Mouse (Mus musculus) retina, embryonic 14.5 days (tissue): ENCODE results near the gene Tnfaip8l1.
A peak's percentile ranks its signal among the peaks of the same experiment; 100 is the strongest.

Source experiments
- DNase-seq: peaks from one replicate; pipeline ENCODE4 v3.0.0-alpha.2; 2015; ENCODE audit warnings: low spot score

The Tnfaip8l1 gene

DNA sequence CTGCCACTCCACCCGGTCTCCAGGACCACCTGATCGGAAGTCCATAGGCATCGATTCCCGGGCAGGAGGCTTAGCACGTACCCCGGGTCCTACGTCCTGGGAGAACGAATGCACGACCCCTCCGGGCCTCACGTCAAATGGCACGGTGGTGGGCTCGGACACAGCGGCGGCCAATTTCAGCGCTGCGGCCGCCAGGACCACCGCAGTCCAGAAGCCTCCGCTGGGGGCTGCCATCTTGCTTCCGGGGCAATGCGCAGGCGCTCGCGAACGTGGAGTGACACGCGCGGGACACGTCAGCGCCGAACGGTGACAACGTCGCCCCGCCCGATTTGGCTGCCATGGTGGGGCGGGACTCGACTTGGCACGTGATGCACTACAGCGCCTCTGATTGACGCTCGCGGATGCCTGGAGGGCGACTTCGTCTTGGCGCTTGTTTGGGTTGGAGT lies 21.4 kb downstream of the Tnfaip8l1 start, which contains the start of gene Mydgf:
TSS of gene Mydgf (minus strand) at position 263 of the 446 bp plus-strand sequence.
- DNase-seq = peak; percentile 93

DNA sequence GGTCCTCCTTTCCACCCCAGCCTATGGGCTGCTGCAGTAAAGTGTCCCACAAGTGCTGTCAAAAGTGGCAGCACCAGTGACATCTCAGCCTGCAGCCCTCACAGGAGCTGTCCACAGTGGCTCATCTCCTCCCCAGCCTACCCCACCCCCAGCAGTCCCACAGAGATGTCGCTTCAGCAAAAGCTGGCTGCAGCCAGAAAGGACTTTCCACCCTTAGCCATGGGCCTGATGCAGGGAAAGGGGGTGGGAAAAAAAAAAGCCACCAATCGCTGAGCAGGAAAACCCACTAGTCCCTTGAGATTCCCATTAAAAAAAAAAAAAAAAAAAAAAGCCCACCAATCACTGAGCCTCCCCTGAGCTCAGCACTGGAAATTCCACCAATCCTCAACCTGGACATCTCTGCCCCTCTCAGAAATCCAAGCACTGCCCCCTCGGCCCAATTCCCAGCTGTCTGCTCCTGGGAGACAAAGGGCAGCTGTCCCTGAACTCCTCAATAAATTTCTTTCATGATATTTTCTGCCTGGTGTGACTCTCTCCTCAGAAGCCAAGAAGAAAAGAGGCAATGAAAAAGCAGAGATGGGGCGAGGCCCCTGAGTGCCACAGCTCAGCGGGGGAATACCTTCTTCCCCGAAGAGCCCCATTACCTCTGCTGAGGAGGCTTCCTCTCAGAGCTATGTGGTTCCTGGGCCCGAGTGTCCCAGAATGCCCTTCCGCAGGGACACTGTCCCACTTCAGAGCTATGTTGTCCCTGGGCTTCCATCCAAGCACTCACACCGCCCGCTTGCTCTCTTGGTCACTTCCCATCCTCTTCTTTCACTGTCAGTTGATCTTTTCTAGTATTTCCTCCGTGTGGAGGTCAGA lies 23.2 kb downstream of the Tnfaip8l1 start:
- peak; percentile 63 for DNase-seq

DNA sequence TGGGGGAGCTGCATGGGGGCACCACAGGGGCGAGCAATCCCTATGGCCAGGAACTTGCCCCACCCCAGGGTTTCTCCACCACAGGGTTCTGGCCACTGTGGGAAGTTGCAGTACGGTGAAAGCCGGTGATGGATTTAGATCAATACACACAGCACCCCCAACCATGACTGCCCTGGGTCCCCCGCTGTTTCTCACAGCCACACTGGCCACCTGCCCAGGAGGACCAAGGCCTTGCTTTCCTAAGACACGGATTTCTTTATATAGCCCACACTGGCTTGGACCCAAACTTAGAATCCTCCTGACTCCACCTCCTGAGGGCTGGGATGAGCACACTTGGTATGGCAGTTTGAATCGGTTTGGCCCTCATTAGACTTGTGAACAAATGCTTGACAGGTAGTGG lies 29.0 kb downstream of the Tnfaip8l1 start:
- no peak for DNase-seq

DNA sequence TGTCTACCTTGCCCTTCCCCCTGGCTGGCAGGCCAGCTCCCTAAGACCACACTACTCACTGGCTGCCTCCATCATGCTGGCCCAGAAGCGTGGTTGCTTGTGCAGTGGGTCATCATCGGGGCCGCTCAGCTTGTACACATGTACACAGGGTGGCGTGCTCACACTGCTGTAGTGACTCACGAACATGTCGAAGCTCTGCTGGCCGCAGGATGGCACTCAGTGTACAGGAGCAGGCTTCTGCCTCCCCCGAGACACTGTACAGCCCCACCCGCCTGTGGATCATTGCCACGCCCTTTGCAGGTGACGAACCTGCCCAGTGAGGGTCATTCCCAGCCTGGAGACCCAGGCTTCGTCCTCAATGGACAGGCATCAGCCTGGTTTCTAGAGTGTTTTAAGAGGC lies 32.1 kb downstream of the Tnfaip8l1 start:
- DNase-seq = no peak

DNA sequence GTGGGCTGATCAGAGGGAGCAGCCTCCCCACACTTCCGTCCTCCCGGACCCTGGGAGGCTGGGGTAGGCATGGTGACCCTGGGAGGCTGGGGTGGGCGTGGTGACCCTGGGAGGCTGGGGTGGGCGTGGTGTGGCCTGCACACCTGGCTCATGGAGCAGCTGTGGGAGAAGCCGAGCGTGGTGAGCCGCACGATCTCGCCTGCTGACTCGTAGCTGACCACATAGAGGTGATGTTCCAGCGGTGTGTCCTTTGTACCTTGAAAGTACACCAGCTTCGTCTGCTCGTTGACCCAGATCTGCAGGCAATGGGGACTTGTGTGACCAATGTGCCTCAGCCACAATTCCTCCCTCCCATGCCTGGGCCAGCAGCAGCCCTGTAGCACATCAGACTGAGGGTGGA lies 32.5 kb downstream of the Tnfaip8l1 start:
- no peak for DNase-seq

DNA sequence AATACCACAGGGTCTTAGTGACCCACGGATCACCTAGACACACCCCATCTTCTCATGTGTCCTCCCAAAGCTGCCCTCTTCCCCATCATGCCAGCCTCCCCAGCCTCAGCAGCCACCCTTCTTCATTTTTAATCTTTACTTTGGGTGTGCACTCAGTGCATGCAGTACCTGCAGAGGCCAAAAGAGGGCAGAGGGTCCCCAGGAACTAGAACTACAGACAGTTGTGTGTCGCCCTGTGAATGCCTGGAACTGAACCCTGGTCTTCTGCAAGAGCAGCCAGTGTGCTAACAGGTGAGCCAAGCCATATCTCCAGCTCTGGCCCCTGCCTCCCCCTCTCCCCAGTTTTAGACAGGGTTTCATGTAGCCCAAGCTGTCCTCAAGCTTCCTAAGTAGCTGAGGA lies 34.6 kb downstream of the Tnfaip8l1 start:
- DNase-seq = peak; percentile 35

DNA sequence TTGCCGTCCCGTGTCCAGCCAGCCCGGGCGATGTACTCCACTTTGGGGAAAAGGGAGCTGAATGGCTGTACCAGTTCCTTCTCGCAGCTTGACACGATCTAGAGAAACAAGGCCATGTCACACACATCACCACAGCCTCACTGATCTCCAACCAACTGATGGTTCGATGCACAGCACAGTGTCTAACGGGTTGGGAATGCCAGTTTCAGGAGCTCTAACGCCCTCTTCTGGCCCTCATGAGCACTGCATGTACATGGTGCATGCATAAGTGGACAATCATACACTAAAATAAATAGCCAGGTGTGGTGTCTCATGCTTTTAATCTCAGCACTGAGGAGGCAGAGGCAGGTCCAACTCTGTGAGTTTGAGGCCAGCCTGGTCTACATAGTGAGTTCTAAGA lies 38.3 kb downstream of the Tnfaip8l1 start:
- peak; percentile 30 for DNase-seq

DNA sequence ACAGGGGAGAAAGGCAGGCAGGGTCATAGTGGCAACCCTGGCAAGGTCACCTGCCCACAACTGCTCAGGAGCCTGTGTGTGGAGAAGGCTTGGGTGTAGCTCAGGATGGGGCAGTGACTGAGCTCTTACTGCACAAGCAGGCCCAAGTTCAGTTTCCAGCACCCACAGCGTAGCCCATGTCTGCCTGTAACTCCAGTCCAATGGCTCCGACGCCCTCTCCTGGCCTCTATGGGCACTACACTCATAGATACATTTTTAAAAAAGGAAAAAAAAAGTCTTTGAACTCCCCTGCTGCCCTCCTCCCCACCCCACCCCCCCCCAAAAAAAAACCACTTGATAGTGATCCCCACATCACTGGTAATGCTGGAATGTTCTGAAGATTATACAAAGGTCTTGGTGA lies 39.4 kb downstream of the Tnfaip8l1 start:
- DNase-seq = no peak

DNA sequence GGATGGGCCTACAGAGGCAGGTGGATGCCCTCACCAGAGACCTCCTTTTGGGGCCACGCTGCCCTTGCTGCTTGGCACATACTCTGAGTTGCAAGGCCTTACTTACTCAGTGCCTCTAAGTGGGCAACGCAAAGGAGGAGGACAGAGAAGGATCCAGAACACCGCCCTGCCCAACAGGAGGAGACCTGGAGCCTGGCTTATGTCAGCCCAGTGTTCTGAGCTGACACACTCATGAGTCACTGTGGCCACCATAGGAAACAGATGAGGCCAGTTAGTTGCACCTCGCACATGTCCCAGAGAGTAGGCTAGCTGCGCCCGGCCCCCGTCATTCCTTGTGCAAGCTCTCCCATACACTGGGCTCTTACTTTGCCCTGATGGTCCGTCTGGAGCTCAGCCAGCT lies 40.2 kb downstream of the Tnfaip8l1 start:
- no peak for DNase-seq

DNA sequence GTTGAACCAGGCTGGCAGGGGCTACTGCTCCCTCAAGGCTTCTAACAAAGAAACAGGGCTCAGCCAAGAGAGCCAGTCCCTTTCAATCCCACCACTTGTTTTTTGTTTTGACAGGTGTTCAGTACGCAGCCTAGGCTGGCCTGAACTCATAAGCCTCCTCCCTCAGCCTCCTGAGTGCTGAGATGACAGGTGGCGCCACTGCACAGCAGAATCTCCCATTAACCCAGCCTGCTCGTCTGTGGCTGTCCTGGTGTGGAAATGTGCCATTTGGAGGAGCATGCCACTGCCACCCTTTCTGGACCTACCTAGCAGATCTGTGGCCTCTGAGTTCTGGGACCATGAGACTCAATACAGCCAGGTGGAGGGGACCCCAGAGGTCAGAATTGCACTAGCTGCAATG lies 41.5 kb downstream of the Tnfaip8l1 start:
- DNase-seq = no peak

DNA sequence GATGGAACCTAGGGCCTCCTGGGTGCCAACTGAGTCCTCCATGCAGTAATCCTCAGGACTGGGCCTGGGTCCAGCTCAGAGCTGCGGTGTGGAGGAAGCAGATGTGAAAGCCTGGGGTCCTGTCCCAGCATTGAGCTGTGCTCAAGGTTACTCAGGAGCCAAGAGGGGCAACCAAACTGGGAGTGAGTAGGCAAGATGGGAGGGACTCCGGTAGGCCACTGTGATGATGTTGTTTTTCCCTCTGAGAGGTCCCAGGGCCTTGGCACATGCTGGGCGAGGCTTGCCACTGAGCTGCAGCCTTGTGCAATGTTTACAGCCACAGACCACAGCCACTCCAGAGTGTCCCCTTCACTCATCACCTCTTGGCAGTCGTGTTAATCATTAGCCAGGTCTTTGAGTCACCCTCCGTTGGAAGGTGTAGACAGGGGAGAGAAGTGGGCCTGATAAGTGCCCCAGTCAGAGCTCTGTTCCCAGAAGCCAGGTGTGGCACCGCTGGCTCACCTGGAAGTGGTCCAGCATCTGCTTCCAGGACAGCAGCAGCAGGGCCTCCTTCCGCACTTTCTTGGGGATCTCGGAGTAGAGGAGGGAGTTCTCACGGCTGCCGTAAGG lies 44.1 kb downstream of the Tnfaip8l1 start:
- no peak for DNase-seq

DNA sequence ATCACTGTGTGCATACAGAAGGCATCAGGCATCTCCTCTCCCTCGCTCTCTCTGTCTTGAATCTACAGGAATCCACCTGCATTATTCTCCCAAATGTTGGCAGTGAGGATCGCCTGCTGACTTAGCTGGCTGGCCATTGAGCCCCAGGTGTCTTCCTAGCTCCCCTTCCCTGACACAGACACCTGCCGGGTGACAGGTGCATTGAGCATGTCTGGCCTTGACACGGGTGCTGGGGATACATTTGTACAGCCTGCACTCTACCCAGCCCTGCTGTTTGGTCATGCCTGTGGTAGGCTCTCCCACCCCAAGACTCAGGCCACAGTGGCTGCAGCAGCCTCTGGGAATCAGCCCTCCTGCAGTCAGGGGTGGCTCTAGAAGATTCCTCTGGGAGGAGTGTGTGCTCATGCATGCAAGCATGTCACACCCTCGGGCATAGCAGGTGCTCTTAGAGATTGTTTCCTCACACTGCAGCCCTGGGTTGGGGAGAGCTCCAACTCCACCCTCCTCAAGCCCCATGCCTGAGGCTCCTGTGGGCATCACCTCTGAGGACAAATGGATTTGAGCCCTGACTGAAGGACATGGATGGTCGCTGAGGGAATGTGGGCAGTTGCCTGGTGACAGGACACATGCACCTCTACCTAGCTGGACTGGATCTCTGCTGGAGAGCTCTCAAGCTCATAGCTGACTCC lies 44.9 kb downstream of the Tnfaip8l1 start:
- DNase-seq = no peak

DNA sequence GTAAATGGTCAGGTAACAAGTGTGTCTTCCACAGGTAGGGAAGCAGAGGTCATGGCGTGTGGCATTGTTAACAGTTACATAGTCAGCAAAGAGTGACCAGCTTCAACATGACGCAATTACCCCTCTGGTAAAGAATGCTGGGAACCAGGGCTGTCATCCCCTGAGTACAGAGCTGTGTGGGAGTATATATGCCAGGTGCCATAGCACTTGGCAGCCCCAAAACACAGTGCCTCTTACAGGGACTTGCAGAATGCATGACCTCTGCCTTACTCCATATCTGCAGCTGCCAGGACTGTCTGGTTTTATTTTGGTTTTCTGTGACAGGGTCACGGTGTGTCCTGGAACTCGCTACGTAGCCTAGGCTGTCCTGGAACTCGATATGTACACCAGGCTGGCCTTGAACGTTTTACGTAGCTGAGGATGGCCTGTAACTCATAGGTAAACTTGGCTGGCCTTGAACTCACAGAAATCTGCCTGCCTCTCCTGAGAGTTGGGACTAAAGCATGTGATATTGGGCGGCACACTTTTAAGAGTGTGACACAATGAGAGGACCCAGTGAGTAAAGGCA lies 45.8 kb downstream of the Tnfaip8l1 start:
- no peak for DNase-seq

DNA sequence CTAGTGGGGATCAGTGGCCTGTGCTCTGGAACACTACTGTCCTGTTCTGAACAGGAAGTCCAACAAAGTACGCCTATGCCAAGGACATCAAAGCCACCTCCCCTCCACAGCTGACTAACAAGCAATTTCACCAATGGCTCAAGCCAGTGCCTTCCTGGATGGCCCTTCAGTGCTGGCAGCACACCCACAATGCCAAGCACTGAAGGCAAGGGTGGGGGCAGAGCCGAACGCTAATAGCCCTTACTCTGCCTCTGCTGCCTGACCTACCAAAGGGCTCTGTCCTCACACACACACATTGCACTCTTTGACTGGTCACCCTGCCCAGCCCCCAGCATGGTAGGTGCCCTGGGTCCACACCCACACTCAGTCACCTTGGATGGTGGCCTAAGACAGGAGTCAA lies 46.5 kb downstream of the Tnfaip8l1 start:
- DNase-seq = no peak

DNA sequence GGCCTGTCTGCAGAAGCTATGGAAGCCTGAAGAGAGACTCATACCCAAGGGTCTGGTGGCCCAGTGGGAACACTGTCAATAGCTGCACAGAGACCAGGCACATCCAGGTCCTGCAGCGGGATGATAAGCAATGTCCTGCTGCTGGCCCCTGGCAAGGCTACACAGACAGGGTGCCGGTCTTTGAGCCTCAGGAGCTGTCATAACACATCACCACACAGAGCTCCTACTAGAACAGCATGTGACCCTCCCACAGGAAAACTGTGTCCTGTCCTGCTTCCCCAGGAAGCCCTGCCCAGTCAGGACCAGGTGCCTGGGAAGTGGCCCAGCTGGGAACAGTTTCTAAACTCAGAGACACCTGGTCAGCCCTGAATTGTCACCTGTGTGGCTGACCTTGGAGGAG lies 48.8 kb downstream of the Tnfaip8l1 start:
- no peak for DNase-seq

DNA sequence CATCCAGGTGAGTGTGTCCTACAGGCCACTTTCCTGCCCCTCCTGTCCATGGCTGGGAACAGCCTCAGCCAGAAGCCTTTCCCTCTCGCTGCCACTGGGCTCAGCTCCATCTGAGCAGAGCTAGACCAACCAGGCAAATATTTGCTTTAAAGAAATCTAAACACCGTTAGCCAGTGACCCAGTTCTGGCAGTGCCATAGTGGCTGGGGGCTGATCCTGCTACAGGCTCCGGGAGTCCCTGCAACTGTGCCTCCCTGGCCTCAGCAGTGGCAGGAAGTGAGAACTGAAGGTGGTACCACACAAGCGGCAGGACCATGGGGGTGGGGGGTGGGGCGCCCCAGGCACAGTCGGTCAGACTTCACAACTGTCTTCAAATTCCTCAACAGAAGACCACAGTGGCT lies 50.4 kb downstream of the Tnfaip8l1 start:
- DNase-seq = no peak

DNA sequence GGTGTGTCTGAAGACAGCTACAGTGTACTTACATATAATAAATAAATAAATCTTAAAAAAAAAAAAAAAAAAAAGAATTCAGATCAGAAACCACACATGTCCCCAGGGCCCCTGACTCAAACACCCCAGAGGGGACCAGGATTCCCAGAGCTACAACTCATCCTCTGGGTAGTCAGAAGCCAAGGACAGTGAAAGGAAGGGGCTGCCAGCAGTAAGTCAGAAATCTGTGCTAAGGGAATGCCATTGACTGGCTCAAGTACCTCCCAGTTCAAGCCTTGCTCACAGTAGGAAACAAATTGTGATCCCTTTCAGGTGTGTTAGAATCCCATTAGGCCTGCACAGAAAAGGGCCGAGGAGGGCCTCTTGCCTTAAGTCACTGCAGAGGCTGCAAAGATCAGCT lies 52.0 kb downstream of the Tnfaip8l1 start:
- no peak for DNase-seq

DNA sequence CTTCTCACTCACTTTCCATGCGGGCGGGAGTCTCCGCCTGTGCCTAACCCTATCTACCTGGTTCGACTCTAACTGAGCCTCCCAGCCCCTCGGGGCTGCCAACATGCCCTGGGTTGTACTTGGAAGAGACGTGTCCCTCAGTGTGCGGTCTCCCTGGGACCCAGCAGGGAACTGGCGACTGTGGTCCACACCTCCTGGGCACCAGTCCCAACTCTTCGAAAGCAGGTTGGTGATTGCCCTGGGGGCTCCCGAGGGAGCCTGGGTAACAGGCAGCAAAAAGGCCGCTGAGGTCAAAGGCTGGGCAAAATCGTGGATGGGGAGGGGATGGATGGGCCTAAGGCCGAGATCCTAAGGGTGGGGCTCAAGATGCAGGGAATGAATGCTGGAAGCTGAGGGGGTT lies 55.4 kb downstream of the Tnfaip8l1 start:
- no peak for DNase-seq

DNA sequence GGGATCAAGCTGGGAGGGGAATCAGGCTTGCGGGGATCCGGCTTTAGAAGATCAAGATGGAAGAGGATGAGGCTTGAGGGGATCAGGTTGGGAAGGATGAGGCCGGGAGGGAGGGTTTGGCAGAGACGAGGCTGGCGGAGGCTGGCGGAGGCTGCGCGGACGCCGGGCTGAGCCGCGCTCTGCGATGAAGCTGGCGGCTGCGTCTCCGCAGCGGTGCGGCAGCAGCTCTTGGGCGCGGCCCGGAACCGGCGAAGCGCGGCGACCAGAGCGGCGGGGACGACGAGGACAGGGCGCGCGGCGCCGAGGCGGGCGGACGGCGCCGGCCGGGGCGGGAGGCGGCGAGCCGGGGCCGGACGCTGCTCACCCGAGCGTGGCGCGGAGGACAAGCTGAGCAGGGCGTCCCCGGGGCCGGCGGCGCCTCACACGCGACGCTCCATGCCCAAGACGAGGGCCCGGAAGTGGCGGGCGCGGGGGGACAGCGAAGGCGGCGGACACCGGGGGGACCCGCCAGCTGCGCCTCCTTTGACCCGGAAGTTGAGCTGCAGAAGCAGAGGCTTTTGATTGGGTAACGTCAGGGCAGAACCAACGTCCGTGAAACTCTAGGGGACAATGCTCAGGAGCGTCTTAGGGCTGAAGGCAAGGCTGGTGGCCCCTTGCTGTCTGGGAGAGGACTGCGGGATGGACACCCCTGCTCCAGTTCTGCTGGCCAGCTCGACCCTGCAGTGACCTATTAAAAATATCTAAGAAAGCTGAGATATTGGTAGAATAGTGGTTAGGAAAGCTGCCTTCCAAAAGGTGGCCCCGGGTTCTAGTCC lies 56.3 kb downstream of the Tnfaip8l1 start, which contains the start of gene Dpp9:
TSS of gene Dpp9 (minus strand) at position 529 of the 815 bp plus-strand sequence.
- DNase-seq = peak; percentile 93

DNA sequence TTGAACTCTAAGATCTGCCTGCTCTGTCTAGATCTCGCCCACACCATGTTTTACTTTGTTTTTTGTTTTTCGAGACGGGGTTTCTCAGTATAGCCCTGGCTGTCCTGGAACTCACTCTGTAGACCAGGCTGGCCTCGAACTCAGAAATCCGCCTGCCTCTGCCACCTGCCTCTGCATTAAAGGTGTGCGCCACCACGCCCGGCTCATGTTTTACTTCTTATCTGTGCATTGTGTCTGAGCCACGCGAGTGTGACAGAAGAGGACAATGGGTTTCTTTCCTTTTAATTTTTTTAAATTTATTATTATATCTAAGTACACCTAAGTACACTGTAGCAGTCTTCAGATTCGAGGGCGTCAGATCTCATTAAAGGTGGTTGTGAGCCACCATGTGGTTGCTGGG lies 57.0 kb downstream of the Tnfaip8l1 start:
- DNase-seq = no peak

DNA sequence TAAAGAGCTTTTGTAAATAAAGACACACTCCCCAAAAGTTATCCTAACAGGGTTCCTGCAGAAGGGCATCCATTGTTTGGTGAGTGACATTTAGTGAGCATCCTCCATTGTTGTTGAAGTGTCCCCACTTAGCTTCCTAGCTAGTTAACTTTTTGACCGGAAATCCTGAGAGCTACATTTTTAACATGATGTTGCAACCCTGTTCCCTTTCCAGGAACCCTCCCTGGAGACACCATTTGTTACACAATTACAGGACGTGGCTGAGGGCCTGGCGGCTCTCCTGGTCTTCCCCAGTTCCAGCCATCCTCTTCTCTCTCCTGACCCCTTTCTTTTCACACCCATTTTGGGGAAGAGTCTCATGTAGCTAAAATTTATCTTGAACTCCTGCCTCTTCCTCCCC lies 57.5 kb downstream of the Tnfaip8l1 start:
- no peak for DNase-seq
